Mouse (Mus musculus): ENCODE results near the gene Zfp518b. TPM values are rescaled to one million over a fixed set of nuclear protein-coding genes. Genes with fewer than 3 reads are reported as not detected.

The Zfp518b gene
- polyA plus RNA-seq (2014; fragmentation: Nextera tagmentation; extraction: Ambion mirVana) = 17.1 and 22.0 TPM in 2 replicates

GRCm38 (mm10) chr5:38684164-38684911 lies at the start of gene Zfp518b:
TSS of gene Zfp518b (minus strand) at chr5:38684826.
- WGBS = under 1% methylated on average over 82 of the region's 89 CpGs

GRCm38 (mm10) chr5:38708940-38709581 lies 24.4 kb upstream of the Zfp518b start:
- Histone ChIP-seq H3K27me3 (ENCODE audit: control insufficient read depth, insufficient read depth, low read length) (no peaks in the 10 kb centered on the region), H3K4me3 (ENCODE audit: low read depth, low read length) (no peak overlapping the region), H3K27ac (ENCODE audit: low read length) (no peak overlapping the region), H3K4me2 (replicated peaks; ENCODE audit: low read depth, low read length) (no peak overlapping the region), H3K4me1 (ENCODE audit: control insufficient read depth, insufficient read depth, low read length) (no peaks in the 10 kb centered on the region), H3K9me3 (ENCODE audit: control insufficient read depth, low read depth, low read length) (no peaks in the 10 kb centered on the region), H3K36me3 (ENCODE audit: control insufficient read depth, insufficient read depth, low read length) (no peaks in the 10 kb centered on the region), H3K9ac (replicated peaks; ENCODE audit: low read depth, low read length) (no peak overlapping the region)
- ATAC-seq (ENCODE audit: insufficient number of reproducible peaks, insufficient read depth, low FRiP score, low read depth) = no peak
- WGBS = 70% methylated on average over 11 of the region's 11 CpGs

More at GRCm38 (mm10) chr5:38684164-38684911, at the start of gene Zfp518b:
- peaks cover 24% of the 10 kb centered on the region for H3K36me3 ChIP-seq (ENCODE audit: control insufficient read depth, insufficient read depth, low read length)
- peak within 1 kb of the TSS; percentile 75 for H3K9ac ChIP-seq (replicated peaks; ENCODE audit: low read depth, low read length)
- H3K27ac ChIP-seq (ENCODE audit: low read length) = peak within 1 kb of the TSS; percentile 79
- peaks cover 5% of the 10 kb centered on the region; the same call in 1 of the 2 replicates for H3K4me1 ChIP-seq (ENCODE audit: control insufficient read depth, insufficient read depth, low read length)
- peak; percentile 89 for ATAC-seq (ENCODE audit: insufficient number of reproducible peaks, insufficient read depth, low FRiP score, low read depth)
- peak within 1 kb of the TSS; percentile 80 for H3K4me2 ChIP-seq (replicated peaks; ENCODE audit: low read depth, low read length)
- no peaks in the 10 kb centered on the region for H3K27me3 ChIP-seq (ENCODE audit: control insufficient read depth, insufficient read depth, low read length)
- H3K4me3 ChIP-seq (ENCODE audit: low read depth, low read length) = peak within 1 kb of the TSS; percentile 70
- H3K9me3 ChIP-seq (ENCODE audit: control insufficient read depth, low read depth, low read length) = no peaks in the 10 kb centered on the region

- ATAC-seq (ENCODE audit: insufficient number of reproducible peaks, insufficient read depth, low FRiP score, low read depth) = no peak
- Histone ChIP-seq H3K4me3 (ENCODE audit: low read depth, low read length) (no peak overlapping the region), H3K4me2 (replicated peaks; ENCODE audit: low read depth, low read length) (no peak overlapping the region), H3K27me3 (ENCODE audit: control insufficient read depth, insufficient read depth, low read length) (no peaks in the 10 kb centered on the region), H3K4me1 (ENCODE audit: control insufficient read depth, insufficient read depth, low read length) (no peaks in the 10 kb centered on the region), H3K36me3 (ENCODE audit: control insufficient read depth, insufficient read depth, low read length) (no peaks in the 10 kb centered on the region), H3K9ac (replicated peaks; ENCODE audit: low read depth, low read length) (no peak overlapping the region), H3K27ac (ENCODE audit: low read length) (no peak overlapping the region), H3K9me3 (ENCODE audit: control insufficient read depth, low read depth, low read length) (no peaks in the 10 kb centered on the region)
- 68% methylated on average over 7 of the region's 7 CpGs for WGBS
Observed at GRCm38 (mm10) chr5:38707364-38708075, 22.9 kb upstream of the Zfp518b start.

GRCm38 (mm10) chr5:38702941-38703340 lies 18.3 kb upstream of the Zfp518b start:
- ATAC-seq (ENCODE audit: insufficient number of reproducible peaks, insufficient read depth, low FRiP score, low read depth) = no peak
- WGBS = 86% methylated on average over 6 of the region's 6 CpGs
- Histone ChIP-seq H3K4me3 (ENCODE audit: low read depth, low read length) (no peak overlapping the region), H3K36me3 (ENCODE audit: control insufficient read depth, insufficient read depth, low read length) (no peaks in the 10 kb centered on the region), H3K27ac (ENCODE audit: low read length) (no peak overlapping the region), H3K4me2 (replicated peaks; ENCODE audit: low read depth, low read length) (no peak overlapping the region), H3K9me3 (ENCODE audit: control insufficient read depth, low read depth, low read length) (no peaks in the 10 kb centered on the region), H3K27me3 (ENCODE audit: control insufficient read depth, insufficient read depth, low read length) (no peaks in the 10 kb centered on the region), H3K9ac (replicated peaks; ENCODE audit: low read depth, low read length) (no peak overlapping the region), H3K4me1 (ENCODE audit: control insufficient read depth, insufficient read depth, low read length) (no peaks in the 10 kb centered on the region)

GRCm38 (mm10) chr5:38702091-38702490 lies 17.5 kb upstream of the Zfp518b start:
- no peaks in the 10 kb centered on the region for H3K27me3 ChIP-seq (ENCODE audit: control insufficient read depth, insufficient read depth, low read length)
- H3K4me2 ChIP-seq (replicated peaks; ENCODE audit: low read depth, low read length) = no peak overlapping the region
- H3K4me3 ChIP-seq (ENCODE audit: low read depth, low read length) = no peak overlapping the region
- no peak overlapping the region for H3K27ac ChIP-seq (ENCODE audit: low read length)
- H3K36me3 ChIP-seq (ENCODE audit: control insufficient read depth, insufficient read depth, low read length) = no peaks in the 10 kb centered on the region
- ATAC-seq (ENCODE audit: insufficient number of reproducible peaks, insufficient read depth, low FRiP score, low read depth) = no peak
- WGBS = 63% methylated on average over 2 of the region's 2 CpGs
- H3K4me1 ChIP-seq (ENCODE audit: control insufficient read depth, insufficient read depth, low read length) = no peaks in the 10 kb centered on the region
- no peaks in the 10 kb centered on the region for H3K9me3 ChIP-seq (ENCODE audit: control insufficient read depth, low read depth, low read length)
- no peak overlapping the region for H3K9ac ChIP-seq (replicated peaks; ENCODE audit: low read depth, low read length)

GRCm38 (mm10) chr5:38698466-38698865 lies 13.8 kb upstream of the Zfp518b start:
- no peak overlapping the region for H3K4me3 ChIP-seq (ENCODE audit: low read depth, low read length)
- 0 out of 2 replicates have a peak, but pooled peaks have one; percentile 33 for ATAC-seq (ENCODE audit: insufficient number of reproducible peaks, insufficient read depth, low FRiP score, low read depth)
- H3K36me3 ChIP-seq (ENCODE audit: control insufficient read depth, insufficient read depth, low read length) = no peaks in the 10 kb centered on the region
- no peak overlapping the region for H3K4me2 ChIP-seq (replicated peaks; ENCODE audit: low read depth, low read length)
- no peaks in the 10 kb centered on the region for H3K9me3 ChIP-seq (ENCODE audit: control insufficient read depth, low read depth, low read length)
- H3K4me1 ChIP-seq (ENCODE audit: control insufficient read depth, insufficient read depth, low read length) = no peaks in the 10 kb centered on the region
- WGBS = 69% methylated on average over 5 of the region's 5 CpGs
- no peaks in the 10 kb centered on the region for H3K27me3 ChIP-seq (ENCODE audit: control insufficient read depth, insufficient read depth, low read length)
- no peak overlapping the region for H3K9ac ChIP-seq (replicated peaks; ENCODE audit: low read depth, low read length)
- H3K27ac ChIP-seq (ENCODE audit: low read length) = no peak overlapping the region

GRCm38 (mm10) chr5:38698046-38698445 lies 13.4 kb upstream of the Zfp518b start:
- Histone ChIP-seq H3K27me3 (ENCODE audit: control insufficient read depth, insufficient read depth, low read length) (no peaks in the 10 kb centered on the region), H3K9ac (replicated peaks; ENCODE audit: low read depth, low read length) (no peak overlapping the region), H3K36me3 (ENCODE audit: control insufficient read depth, insufficient read depth, low read length) (no peaks in the 10 kb centered on the region), H3K4me1 (ENCODE audit: control insufficient read depth, insufficient read depth, low read length) (no peaks in the 10 kb centered on the region), H3K27ac (ENCODE audit: low read length) (no peak overlapping the region), H3K4me3 (ENCODE audit: low read depth, low read length) (no peak overlapping the region), H3K4me2 (replicated peaks; ENCODE audit: low read depth, low read length) (no peak overlapping the region), H3K9me3 (ENCODE audit: control insufficient read depth, low read depth, low read length) (no peaks in the 10 kb centered on the region)
- no peak for ATAC-seq (ENCODE audit: insufficient number of reproducible peaks, insufficient read depth, low FRiP score, low read depth)
- 64% methylated on average over 3 of the region's 3 CpGs for WGBS

GRCm38 (mm10) chr5:38696616-38697375 lies 12.2 kb upstream of the Zfp518b start:
- no peaks in the 10 kb centered on the region for H3K4me1 ChIP-seq (ENCODE audit: control insufficient read depth, insufficient read depth, low read length)
- 75% methylated on average over 8 of the region's 8 CpGs for WGBS
- no peaks in the 10 kb centered on the region for H3K9me3 ChIP-seq (ENCODE audit: control insufficient read depth, low read depth, low read length)

More at GRCm38 (mm10) chr5:38696616-38697375, 12.2 kb upstream of the Zfp518b start:
- Histone ChIP-seq H3K4me2 (replicated peaks; ENCODE audit: low read depth, low read length) (no peak overlapping the region), H3K9ac (replicated peaks; ENCODE audit: low read depth, low read length) (no peak overlapping the region), H3K36me3 (ENCODE audit: control insufficient read depth, insufficient read depth, low read length) (no peaks in the 10 kb centered on the region), H3K4me3 (ENCODE audit: low read depth, low read length) (no peak overlapping the region), H3K27me3 (ENCODE audit: control insufficient read depth, insufficient read depth, low read length) (no peaks in the 10 kb centered on the region), H3K27ac (ENCODE audit: low read length) (no peak overlapping the region)
- ATAC-seq (ENCODE audit: insufficient number of reproducible peaks, insufficient read depth, low FRiP score, low read depth) = no peak
